Mouse (Mus musculus) kidney, adult 2 months (tissue): ENCODE data around the gene Soat2.

Experiments
- CTCF ChIP-seq: fragments of 200-500 bp; conservative IDR thresholded peaks from 2 replicates; pipeline ENCODE4 v1.5.1; 2011; ENCODE audit warnings: low read depth, mild to moderate bottlenecking, control low read depth, low read length, moderate library complexity, mixed read lengths; ENCODE audit not compliant: insufficient read depth, insufficient read length
- POLR2A ChIP-seq: fragments of 200-500 bp; IDR thresholded peaks from one replicate; pipeline ENCODE4 v1.6.1; 2011; ENCODE audit warnings: low read depth, low read length, control low read depth

GRCm38 (mm10) chr15:102163900-102164693 is 13.8 kb downstream of the Soat2 start:
- TF ChIP-seq CTCF: peak; percentile 28; the same call in 1 of the 2 replicates
- TF ChIP-seq POLR2A: no peak
